Mouse (Mus musculus) midbrain, postnatal 0 days (tissue): ENCODE data around the gene Nav2. TPM values are rescaled to one million over a fixed set of nuclear protein-coding genes. Genes with fewer than 3 reads are reported as not detected.

ENCODE experiments used
- ATAC-seq: fragments of 200-750 bp; cut with Nextera tagmentation; 2 replicates; pipeline ENCODE4 v1.8.0; 2017; ENCODE audit warnings: moderate number of reproducible peaks, mild to moderate bottlenecking, moderate TSS enrichment, moderate library complexity; ENCODE audit not compliant: low FRiP score
- DNase-seq: peaks from one replicate; pipeline ENCODE4 v3.0.0-alpha.2; 2015; ENCODE audit warnings: low spot score
- H3K27ac ChIP-seq: fragments of 300-500 bp; sonication (generic); 2 replicates; pipeline ENCODE4 v1.5.1; 2014; ENCODE audit warnings: low read depth, mild to moderate bottlenecking, low read length, mixed read lengths
- H3K27me3 ChIP-seq: fragments of 300-500 bp; sonication (generic); 2 replicates; pipeline ENCODE4 v1.6.1; 2014; ENCODE audit warnings: low read length, control low read depth, mixed read lengths; ENCODE audit not compliant: insufficient read depth
- H3K36me3 ChIP-seq: fragments of 300-500 bp; sonication (generic); 2 replicates; pipeline ENCODE4 v1.6.1; 2014; ENCODE audit warnings: low read length, control low read depth, mixed read lengths; ENCODE audit not compliant: insufficient read depth
- H3K4me1 ChIP-seq: fragments of 300-500 bp; sonication (generic); 2 replicates; pipeline ENCODE4 v1.6.1; 2014; ENCODE audit warnings: mild to moderate bottlenecking, control low read depth, antibody characterized with exemption, low read length, mixed read lengths; ENCODE audit not compliant: insufficient read depth
- H3K4me2 ChIP-seq: fragments of 300-500 bp; sonication (generic); 2 replicates; pipeline ENCODE4 v1.6.1; 2014; ENCODE audit warnings: low read depth, mild to moderate bottlenecking, low read length, mixed read lengths; ENCODE audit not compliant: poor library complexity, severe bottlenecking
- H3K4me3 ChIP-seq: fragments of 300-500 bp; sonication (generic); 2 replicates; pipeline ENCODE4 v1.5.1; 2014; ENCODE audit warnings: low read depth, mild to moderate bottlenecking, low read length, moderate library complexity
- H3K9ac ChIP-seq: fragments of 300-500 bp; sonication (generic); replicated peaks from 2 replicates; pipeline ENCODE4 v1.6.1; 2014; ENCODE audit warnings: mild to moderate bottlenecking, low read length, moderate library complexity, mixed read lengths; ENCODE audit not compliant: poor library complexity, severe bottlenecking
- H3K9me3 ChIP-seq: fragments of 300-500 bp; sonication (generic); 2 replicates; pipeline ENCODE4 v1.6.1; 2016; ENCODE audit warnings: low read length, control low read depth
- CTCF ChIP-seq: IDR thresholded peaks from 2 replicates; pipeline ENCODE4 v1.5.1; 2016; ENCODE audit warnings: antibody characterized with exemption, mild to moderate bottlenecking
- WGBS: fragments of 180-500 bp; shearing (Covaris S2); extraction: QIAGEN DNeasy Blood & Tissue Kit; methylation state at CpG from one replicate; pipeline ENCODE4 v1.1.7; 2014; 5-methylcytosine and 5-hydroxymethylcytosine counted together
- polyA plus RNA-seq: library from polyadenylated mRNA; unstranded; fragments of >200 nt; fragmentation: Nextera tagmentation; extraction: Ambion mirVana; gene quantifications from 2 replicates; pipeline ENCODE4 v1.2.1, GENCODE M21; 2015
- total RNA-seq: library from RNA; depleted of rRNA; stranded (reverse); fragments of >200 nt; gene quantifications from 2 replicates; pipeline ENCODE4 v1.2.3, GENCODE M21; 2014

Nav2 gene
- total and polyA plus RNA-seq, 2 experiments from 2014 or later = 18.3 to 53.8 TPM

DNA sequence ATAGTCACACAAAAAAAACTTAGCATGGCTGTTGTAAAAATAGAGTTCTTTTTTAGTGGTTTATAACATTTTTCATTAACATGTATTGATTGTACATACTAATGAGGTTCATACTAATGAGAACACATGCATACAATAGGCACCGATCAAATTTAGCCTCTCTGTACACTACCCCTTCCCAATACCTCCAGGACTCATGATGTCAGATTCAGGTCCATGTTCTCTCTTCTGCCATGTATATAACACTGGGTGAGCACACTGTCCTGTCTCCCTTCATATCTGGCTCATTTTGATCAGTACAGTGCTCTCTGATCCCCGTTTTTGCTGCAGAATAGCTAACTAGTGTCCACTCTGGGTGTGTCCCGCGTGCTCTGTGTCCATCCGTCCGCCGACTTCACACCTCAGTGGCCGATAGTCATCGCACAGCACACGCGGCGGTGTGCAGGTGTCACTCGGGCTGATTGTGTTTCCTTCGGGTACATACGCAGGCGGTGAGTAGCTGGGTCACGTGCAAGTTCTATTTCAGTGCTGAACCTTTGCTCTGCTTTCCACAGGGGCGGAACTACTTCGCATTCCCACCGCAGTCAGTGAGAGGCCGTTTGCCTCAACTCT, 268.2 kb downstream of the Nav2 start:
- Histone ChIP-seq H3K4me3 (no peak overlapping the region), H3K9ac (no peak overlapping the region), H3K27me3 (no peaks in the 10 kb centered on the region), H3K4me1 (0 out of 2 replicates have a peak, but pooled peaks cover 4% of the 10 kb centered on the region), H3K9me3 (no peaks in the 10 kb centered on the region), H3K27ac (no peak overlapping the region), H3K36me3 (no peaks in the 10 kb centered on the region), H3K4me2 (no peak overlapping the region)
- DNase-seq (no peak), ATAC-seq (no peak)
- no peak for TF ChIP-seq CTCF
- 74% methylated on average over 21 of the region's 21 CpGs for WGBS

DNA sequence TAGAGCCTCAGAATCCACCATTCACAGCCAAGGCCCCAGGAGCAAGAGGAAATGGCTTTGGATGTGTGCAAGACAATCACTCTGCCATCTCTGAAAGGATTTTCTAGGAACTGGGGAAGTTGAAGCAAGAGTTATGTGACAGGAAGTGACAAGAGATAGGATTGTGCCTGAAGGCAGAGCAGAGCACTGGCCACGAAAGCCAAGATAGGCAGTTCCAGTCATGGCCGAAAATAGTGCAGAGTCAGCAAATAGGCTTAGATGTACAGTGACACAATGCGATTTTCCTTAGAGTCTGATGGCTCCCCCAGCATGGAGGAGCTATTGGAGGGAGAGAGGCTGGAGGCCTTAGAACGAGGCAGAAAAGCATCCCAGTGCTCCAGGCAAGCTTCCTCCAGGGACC, 269.7 kb downstream of the Nav2 start:
- ATAC-seq (no peak), DNase-seq (no peak)
- TF ChIP-seq CTCF = no peak
- no peaks in the 10 kb centered on the region for H3K27me3 ChIP-seq
- H3K4me1 ChIP-seq = 0 out of 2 replicates have a peak, but pooled peaks cover 4% of the 10 kb centered on the region
- H3K4me3 ChIP-seq = no peak overlapping the region
- no peaks in the 10 kb centered on the region for H3K36me3 ChIP-seq
- no peak overlapping the region for H3K4me2 ChIP-seq
- no peak overlapping the region for H3K9ac ChIP-seq
- H3K9me3 ChIP-seq = no peaks in the 10 kb centered on the region
- no peak overlapping the region for H3K27ac ChIP-seq
- WGBS = 72% methylated on average over 4 of the region's 4 CpGs

DNA sequence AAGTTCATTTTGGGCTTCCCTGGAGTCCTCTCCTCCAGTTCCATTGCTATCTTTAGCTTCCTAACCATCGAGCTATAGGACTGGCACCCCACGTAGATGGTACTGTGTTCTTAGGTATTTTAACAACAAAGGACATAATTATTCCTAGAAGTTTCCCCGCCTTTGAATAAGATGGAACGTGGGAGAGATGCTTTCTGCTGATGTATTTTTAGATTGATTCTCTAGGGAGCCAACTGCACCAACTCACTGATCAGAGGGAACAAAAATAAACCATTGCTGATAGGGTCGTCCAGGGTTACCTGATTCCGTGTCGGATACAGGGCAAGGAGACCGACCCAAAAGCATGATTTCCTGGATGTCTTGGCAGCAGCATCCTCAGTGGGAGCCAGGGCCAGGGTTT, 272.5 kb downstream of the Nav2 start:
- no peak overlapping the region for H3K4me2 ChIP-seq
- H3K9ac ChIP-seq = no peak overlapping the region
- no peak overlapping the region for H3K27ac ChIP-seq
- H3K4me1 ChIP-seq = peaks cover 11% of the 10 kb centered on the region; the same call in 1 of the 2 replicates
- no peaks in the 10 kb centered on the region for H3K9me3 ChIP-seq
- DNase-seq (no peak), ATAC-seq (no peak)
- H3K4me3 ChIP-seq = no peak overlapping the region
- H3K27me3 ChIP-seq = no peaks in the 10 kb centered on the region
- no peak for TF ChIP-seq CTCF
- 72% methylated on average over 8 of the region's 8 CpGs for WGBS
- H3K36me3 ChIP-seq = no peaks in the 10 kb centered on the region

DNA sequence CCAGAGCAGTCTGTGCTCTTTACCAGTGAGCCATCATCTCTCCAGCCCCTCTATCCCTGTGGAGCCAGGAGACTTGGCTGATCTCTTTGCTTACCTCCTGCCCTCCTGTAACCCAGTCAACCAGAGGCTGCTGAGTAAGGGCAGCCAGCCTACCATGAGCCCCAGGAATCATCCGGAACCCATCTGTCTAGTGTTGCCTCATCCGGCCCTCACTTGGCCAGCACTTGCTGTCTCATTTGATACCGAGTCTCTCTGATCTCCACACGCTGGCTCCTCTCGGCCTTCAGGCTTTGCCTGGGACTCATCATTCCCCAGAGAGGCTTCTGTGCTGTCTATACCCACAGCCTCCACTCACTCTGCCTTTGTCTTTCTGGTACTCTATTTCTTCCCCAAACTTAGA, 273.9 kb downstream of the Nav2 start:
- H3K9me3 ChIP-seq = no peaks in the 10 kb centered on the region
- H3K9ac ChIP-seq = no peak overlapping the region
- DNase-seq = no peak
- no peaks in the 10 kb centered on the region for H3K36me3 ChIP-seq
- H3K4me1 ChIP-seq = peaks cover 8% of the 10 kb centered on the region; the same call in 1 of the 2 replicates
- no peak overlapping the region for H3K4me3 ChIP-seq
- no peak overlapping the region for H3K27ac ChIP-seq
- no peak for ATAC-seq
- H3K4me2 ChIP-seq = no peak overlapping the region
- no peaks in the 10 kb centered on the region for H3K27me3 ChIP-seq
- TF ChIP-seq CTCF = no peak
- 69% methylated on average over 5 of the region's 5 CpGs for WGBS

DNA sequence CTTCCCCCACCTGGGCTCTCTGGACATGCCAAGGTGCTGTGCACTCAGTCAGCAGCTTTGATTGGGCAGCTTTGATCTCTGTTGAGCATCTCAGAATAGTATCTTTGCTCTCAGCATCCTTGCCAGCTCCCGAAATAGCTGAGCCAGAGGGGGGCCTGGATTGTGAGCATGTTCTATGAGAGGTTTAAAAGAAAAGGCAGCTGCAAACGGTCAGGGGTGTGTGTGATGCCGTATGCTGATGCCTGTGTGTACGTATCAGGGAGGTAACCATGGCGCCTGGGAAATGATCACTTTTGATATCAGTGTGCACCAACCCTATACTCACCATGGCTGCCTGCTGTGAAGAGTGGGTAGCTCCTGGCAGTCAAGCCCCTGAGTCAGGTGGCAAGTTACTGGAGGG, 275.2 kb downstream of the Nav2 start:
- no peak for TF ChIP-seq CTCF
- ATAC-seq (no peak), DNase-seq (no peak)
- no peaks in the 10 kb centered on the region for H3K9me3 ChIP-seq
- peaks cover 8% of the 10 kb centered on the region; the same call in 1 of the 2 replicates for H3K4me1 ChIP-seq
- 32% methylated on average over 5 of the region's 5 CpGs for WGBS
- peak overlapping the region; percentile 33; the same call in 1 of the 2 replicates for H3K9ac ChIP-seq
- H3K36me3 ChIP-seq = no peaks in the 10 kb centered on the region
- no peak overlapping the region for H3K4me2 ChIP-seq
- H3K27ac ChIP-seq = 0 out of 2 replicates have a peak overlapping the region, but pooled peaks have one; percentile 6
- H3K27me3 ChIP-seq = no peaks in the 10 kb centered on the region
- no peak overlapping the region for H3K4me3 ChIP-seq

DNA sequence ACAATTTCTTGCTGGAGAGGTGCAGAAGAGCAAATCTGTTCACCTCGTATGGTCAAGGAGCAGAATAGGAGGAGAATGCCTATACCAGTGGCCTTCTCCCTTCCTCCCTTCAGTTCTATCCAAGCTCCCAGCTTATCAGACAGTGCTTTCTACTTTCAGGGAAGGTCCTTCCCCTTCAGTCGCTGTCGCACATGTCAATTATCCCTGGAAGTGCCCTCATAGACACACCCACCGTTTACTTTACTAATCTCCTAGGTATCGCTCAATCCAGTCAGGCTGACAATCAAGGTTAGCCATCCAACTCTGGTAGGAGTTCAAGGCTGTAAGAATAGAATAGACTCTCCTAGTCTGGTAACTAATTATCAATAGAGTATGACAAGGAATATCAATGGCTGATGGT, 277.5 kb downstream of the Nav2 start:
- Histone ChIP-seq H3K9me3 (no peaks in the 10 kb centered on the region), H3K36me3 (no peaks in the 10 kb centered on the region), H3K4me3 (no peak overlapping the region), H3K27ac (no peak overlapping the region), H3K4me1 (peaks cover 17% of the 10 kb centered on the region), H3K27me3 (no peaks in the 10 kb centered on the region), H3K9ac (no peak overlapping the region), H3K4me2 (no peak overlapping the region)
- no peak for DNase-seq
- 87% methylated on average over 5 of the region's 5 CpGs for WGBS
- TF ChIP-seq CTCF = no peak
- no peak for ATAC-seq
